Mouse (Mus musculus): ENCODE data around the gene Gpr1. TPM values are rescaled to one million over a fixed set of nuclear protein-coding genes. Genes with fewer than 3 reads are reported as not detected.

The Gpr1 gene
- polyA plus RNA-seq, 1 experiment from 2014 or later, result 1.1 TPM

DNA sequence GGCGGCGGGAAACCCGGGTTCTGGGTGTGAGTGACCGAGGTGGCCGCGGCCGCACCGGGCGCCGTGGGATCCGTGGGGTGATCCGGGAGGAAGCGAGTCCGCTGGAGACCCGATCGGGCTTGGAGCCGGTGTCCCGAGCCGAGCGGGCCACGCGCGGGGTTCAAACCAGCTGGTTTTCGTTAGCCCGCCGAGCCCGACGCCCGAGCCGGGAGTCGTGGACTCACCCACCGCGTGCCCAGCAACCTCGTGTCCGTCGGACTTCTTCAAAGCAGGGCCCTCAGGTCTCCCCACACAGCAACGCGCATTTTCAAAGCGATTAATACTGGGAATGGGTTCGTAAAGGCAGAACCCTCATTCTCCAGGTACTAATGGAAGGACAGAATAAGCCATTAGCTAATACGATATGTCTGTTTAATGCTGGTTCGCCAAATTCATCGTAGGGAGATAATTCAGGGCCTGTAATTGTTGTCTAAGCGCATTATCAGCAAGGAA, 34.1 kb upstream of the Gpr1 start:
- H3K4me3 ChIP-seq, result peak overlapping the region; percentile 31
- H3K4me2 ChIP-seq, result peak overlapping the region; percentile 55
- no peak overlapping the region for H3K27ac ChIP-seq (replicated peaks)
- no peak for ATAC-seq (ENCODE audit: low read depth)
- H3K9me3 ChIP-seq, result no peaks in the 10 kb centered on the region
- no peaks in the 10 kb centered on the region for H3K36me3 ChIP-seq
- H3K9ac ChIP-seq, result peak overlapping the region; percentile 57
- H3K27me3 ChIP-seq, result peaks cover 89% of the 10 kb centered on the region
- peaks cover 17% of the 10 kb centered on the region for H3K4me1 ChIP-seq (replicated peaks)
- WGBS, result 4% methylated on average over 44 of the region's 44 CpGs

- H3K4me1 ChIP-seq (replicated peaks), result peaks cover 16% of the 10 kb centered on the region
- H3K4me3 ChIP-seq, result peak overlapping the region; percentile 31
- no peak for ATAC-seq (ENCODE audit: low read depth)
- H3K27me3 ChIP-seq, result peaks cover 86% of the 10 kb centered on the region
- H3K9me3 ChIP-seq, result no peaks in the 10 kb centered on the region
- H3K36me3 ChIP-seq, result no peaks in the 10 kb centered on the region
- WGBS, result under 1% methylated on average over 18 of the region's 18 CpGs
- H3K4me2 ChIP-seq, result peak overlapping the region; percentile 55
- no peak overlapping the region for H3K27ac ChIP-seq (replicated peaks)
- H3K9ac ChIP-seq, result peak overlapping the region; percentile 57
Measured at GRCm38 (mm10) chr1:63247831-63248359, 33.6 kb upstream of the Gpr1 start.

- Histone ChIP-seq H3K27me3 (peaks cover 77% of the 10 kb centered on the region), H3K4me1 (replicated peaks) (peaks cover 14% of the 10 kb centered on the region), H3K27ac (replicated peaks) (no peak overlapping the region), H3K9me3 (no peaks in the 10 kb centered on the region), H3K4me2 (peak overlapping the region; percentile 55), H3K36me3 (no peaks in the 10 kb centered on the region), H3K9ac (no peak overlapping the region), H3K4me3 (peak overlapping the region; percentile 19)
- ATAC-seq (ENCODE audit: low read depth), result peak; percentile 75; the same call in 1 of the 2 replicates
- WGBS, result 2% methylated on average over 16 of the region's 16 CpGs
Measured at GRCm38 (mm10) chr1:63246862-63247521, 32.6 kb upstream of the Gpr1 start.

DNA sequence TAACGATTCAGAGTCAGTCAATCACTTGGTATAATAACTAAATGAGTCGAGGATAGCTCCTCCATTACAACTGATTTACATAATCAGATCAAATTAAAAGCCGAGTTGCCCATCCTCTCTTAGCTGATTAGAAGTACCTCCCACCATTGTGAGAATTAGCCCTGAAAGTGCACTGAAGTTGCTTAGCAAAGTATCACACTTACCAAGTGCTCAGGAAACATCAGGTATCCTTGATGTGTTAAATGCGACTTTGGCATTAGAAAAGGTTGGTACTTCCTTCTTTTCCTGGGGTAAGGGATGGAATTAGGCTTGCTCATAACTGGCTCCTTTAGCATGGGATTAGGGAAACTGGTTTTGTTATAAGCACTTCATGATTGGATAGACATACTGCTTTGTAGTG, 29.5 kb upstream of the Gpr1 start:
- WGBS, result 74% methylated on average over 4 of the region's 4 CpGs
- no peak overlapping the region for H3K9ac ChIP-seq
- H3K27ac ChIP-seq (replicated peaks), result no peak overlapping the region
- H3K4me2 ChIP-seq, result no peak overlapping the region
- no peak overlapping the region for H3K4me3 ChIP-seq
- H3K36me3 ChIP-seq, result no peaks in the 10 kb centered on the region
- H3K9me3 ChIP-seq, result no peaks in the 10 kb centered on the region
- H3K27me3 ChIP-seq, result peaks cover 45% of the 10 kb centered on the region
- peaks cover 14% of the 10 kb centered on the region for H3K4me1 ChIP-seq (replicated peaks)
- no peak for ATAC-seq (ENCODE audit: low read depth)

DNA sequence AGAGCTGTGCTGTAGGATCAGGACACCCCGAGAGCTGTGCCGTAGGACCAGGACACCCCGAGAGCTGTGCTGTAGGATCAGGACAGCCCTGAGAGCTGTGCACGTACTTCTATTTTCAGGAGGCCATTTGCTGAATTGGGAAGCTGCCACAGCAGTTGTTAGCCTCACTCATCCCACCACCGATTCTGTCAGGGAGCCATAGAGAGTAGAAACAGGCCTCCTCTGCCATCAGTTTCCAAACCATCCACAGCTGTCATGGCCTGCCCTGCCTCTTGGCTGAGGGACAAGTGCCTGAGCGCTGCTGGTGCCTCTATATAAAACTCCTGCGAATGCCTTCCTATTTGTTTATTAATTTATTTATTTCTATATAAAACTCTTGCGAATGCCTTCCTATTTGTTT, 25.4 kb upstream of the Gpr1 start:
- Histone ChIP-seq H3K4me3 (no peak overlapping the region), H3K9ac (no peak overlapping the region), H3K9me3 (no peaks in the 10 kb centered on the region), H3K36me3 (no peaks in the 10 kb centered on the region), H3K27me3 (peaks cover 8% of the 10 kb centered on the region), H3K4me2 (no peak overlapping the region), H3K27ac (replicated peaks) (no peak overlapping the region), H3K4me1 (replicated peaks) (peaks cover 5% of the 10 kb centered on the region)
- ATAC-seq (ENCODE audit: low read depth), result no peak
- 89% methylated on average over 8 of the region's 8 CpGs for WGBS

- Histone ChIP-seq H3K4me2 (no peak overlapping the region), H3K9ac (no peak overlapping the region), H3K27ac (replicated peaks) (no peak overlapping the region), H3K4me3 (no peak overlapping the region), H3K36me3 (no peaks in the 10 kb centered on the region), H3K9me3 (no peaks in the 10 kb centered on the region), H3K4me1 (replicated peaks) (peaks cover 5% of the 10 kb centered on the region), H3K27me3 (peaks cover 6% of the 10 kb centered on the region; the same call in 1 of the 2 replicates)
- ATAC-seq (ENCODE audit: low read depth), result no peak
- WGBS, result 63% methylated on average over 4 of the region's 4 CpGs
Measured at GRCm38 (mm10) chr1:63239305-63239704, 25.0 kb upstream of the Gpr1 start.

DNA sequence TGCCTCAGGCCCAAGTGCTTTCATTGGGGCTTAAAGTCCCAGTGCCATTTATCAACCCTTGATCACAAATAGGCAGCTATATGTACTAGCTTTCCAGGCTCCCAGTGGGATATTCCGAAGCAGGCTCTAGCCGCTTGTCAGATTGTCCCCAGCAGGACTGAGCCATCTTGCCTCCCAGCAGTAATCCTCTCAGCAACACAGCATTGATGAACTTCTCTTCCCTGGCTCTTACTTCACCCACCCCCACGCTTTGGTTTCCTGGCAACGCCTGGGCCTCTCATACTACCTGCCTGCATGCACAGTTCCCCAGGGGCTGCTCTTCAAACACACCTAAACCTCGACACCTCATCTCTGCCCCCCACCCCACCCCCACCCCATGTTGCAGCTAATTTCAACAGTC, 23.0 kb upstream of the Gpr1 start:
- 34% methylated on average over 5 of the region's 5 CpGs for WGBS
- ATAC-seq (ENCODE audit: low read depth), result no peak
- Histone ChIP-seq H3K4me3 (no peak overlapping the region), H3K36me3 (no peaks in the 10 kb centered on the region), H3K4me2 (no peak overlapping the region), H3K27me3 (no peaks in the 10 kb centered on the region), H3K27ac (replicated peaks) (no peak overlapping the region), H3K4me1 (replicated peaks) (peaks cover 5% of the 10 kb centered on the region), H3K9me3 (no peaks in the 10 kb centered on the region), H3K9ac (no peak overlapping the region)

DNA sequence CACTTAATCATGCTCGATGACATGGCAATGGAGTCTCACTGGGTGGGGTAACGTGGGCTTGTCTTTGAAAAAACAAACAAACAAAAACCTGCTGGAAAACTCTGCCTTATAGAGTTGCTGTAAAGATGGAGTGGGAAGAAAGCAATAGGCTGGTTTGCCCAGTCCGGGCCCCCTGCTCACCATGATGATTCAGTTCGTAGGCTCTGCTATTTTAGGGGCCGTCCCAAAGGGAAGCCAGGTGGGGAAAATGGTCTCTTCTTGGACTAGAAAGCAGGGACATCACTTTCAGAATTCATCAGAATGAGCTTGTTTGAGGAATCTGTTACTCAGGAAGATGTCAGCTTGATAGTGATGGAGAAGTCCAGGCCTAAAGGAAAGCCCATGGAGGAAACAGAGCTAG, 12.9 kb upstream of the Gpr1 start:
- ATAC-seq (ENCODE audit: low read depth), result no peak
- Histone ChIP-seq H3K9ac (no peak overlapping the region), H3K4me3 (no peak overlapping the region), H3K27ac (replicated peaks) (no peak overlapping the region), H3K4me2 (no peak overlapping the region), H3K27me3 (no peaks in the 10 kb centered on the region), H3K9me3 (no peaks in the 10 kb centered on the region), H3K4me1 (replicated peaks) (no peaks in the 10 kb centered on the region), H3K36me3 (no peaks in the 10 kb centered on the region)
- WGBS, result 75% methylated on average over 5 of the region's 5 CpGs

GRCm38 (mm10) chr1:63225890-63226289, 11.5 kb upstream of the Gpr1 start:
- 14% methylated on average over 7 of the region's 7 CpGs for WGBS
- no peak for ATAC-seq (ENCODE audit: low read depth)
- Histone ChIP-seq H3K9me3 (no peaks in the 10 kb centered on the region), H3K27me3 (no peaks in the 10 kb centered on the region), H3K36me3 (no peaks in the 10 kb centered on the region), H3K27ac (replicated peaks) (no peak overlapping the region), H3K9ac (no peak overlapping the region), H3K4me3 (no peak overlapping the region), H3K4me2 (no peak overlapping the region), H3K4me1 (replicated peaks) (no peaks in the 10 kb centered on the region)

- Histone ChIP-seq H3K9me3 (no peaks in the 10 kb centered on the region), H3K9ac (no peak overlapping the region)
- no peak for ATAC-seq (ENCODE audit: low read depth)
Measured at GRCm38 (mm10) chr1:63225009-63225408, 10.7 kb upstream of the Gpr1 start.

GRCm38 (mm10) chr1:63219277-63219676, 4.9 kb upstream of the Gpr1 start:
- 96% methylated on average over 4 of the region's 4 CpGs for WGBS
- Histone ChIP-seq H3K9ac (no peak overlapping the region), H3K4me3 (no peak overlapping the region), H3K4me1 (replicated peaks) (peaks cover 8% of the 10 kb centered on the region), H3K27me3 (no peaks in the 10 kb centered on the region), H3K27ac (replicated peaks) (no peak overlapping the region), H3K9me3 (no peaks in the 10 kb centered on the region), H3K36me3 (no peaks in the 10 kb centered on the region), H3K4me2 (no peak overlapping the region)
- ATAC-seq (ENCODE audit: low read depth), result no peak

More at GRCm38 (mm10) chr1:63225009-63225408, 10.7 kb upstream of the Gpr1 start:
- no peak overlapping the region for H3K4me2 ChIP-seq
- no peaks in the 10 kb centered on the region for H3K4me1 ChIP-seq (replicated peaks)
- H3K27ac ChIP-seq (replicated peaks), result no peak overlapping the region
- H3K4me3 ChIP-seq, result no peak overlapping the region
- WGBS, result 89% methylated on average over 4 of the region's 4 CpGs
- H3K36me3 ChIP-seq, result no peaks in the 10 kb centered on the region
- H3K27me3 ChIP-seq, result no peaks in the 10 kb centered on the region

GRCm38 (mm10) chr1:63214631-63215030, 288 bp upstream of the Gpr1 start:
- Histone ChIP-seq H3K9me3 (no peaks in the 10 kb centered on the region), H3K27ac (replicated peaks) (0 out of 2 replicates have a peak overlapping the region, but pooled peaks have one; percentile 42), H3K4me3 (no peak overlapping the region), H3K9ac (no peak overlapping the region), H3K4me1 (replicated peaks) (peaks cover 18% of the 10 kb centered on the region), H3K36me3 (no peaks in the 10 kb centered on the region), H3K4me2 (no peak overlapping the region), H3K27me3 (no peaks in the 10 kb centered on the region)
- no peak for ATAC-seq (ENCODE audit: low read depth)
- WGBS, result 36% methylated on average over 7 of the region's 7 CpGs
